Mouse (Mus musculus): ENCODE measurements around the gene Ak7. TPM values are rescaled to one million over a fixed set of nuclear protein-coding genes. Genes with fewer than 3 reads are reported as not detected.

Ak7 gene
- 1.0 and 1.7 TPM in 2 replicates for polyA plus RNA-seq (2015; fragmentation: Nextera tagmentation; extraction: Ambion mirVana)

DNA sequence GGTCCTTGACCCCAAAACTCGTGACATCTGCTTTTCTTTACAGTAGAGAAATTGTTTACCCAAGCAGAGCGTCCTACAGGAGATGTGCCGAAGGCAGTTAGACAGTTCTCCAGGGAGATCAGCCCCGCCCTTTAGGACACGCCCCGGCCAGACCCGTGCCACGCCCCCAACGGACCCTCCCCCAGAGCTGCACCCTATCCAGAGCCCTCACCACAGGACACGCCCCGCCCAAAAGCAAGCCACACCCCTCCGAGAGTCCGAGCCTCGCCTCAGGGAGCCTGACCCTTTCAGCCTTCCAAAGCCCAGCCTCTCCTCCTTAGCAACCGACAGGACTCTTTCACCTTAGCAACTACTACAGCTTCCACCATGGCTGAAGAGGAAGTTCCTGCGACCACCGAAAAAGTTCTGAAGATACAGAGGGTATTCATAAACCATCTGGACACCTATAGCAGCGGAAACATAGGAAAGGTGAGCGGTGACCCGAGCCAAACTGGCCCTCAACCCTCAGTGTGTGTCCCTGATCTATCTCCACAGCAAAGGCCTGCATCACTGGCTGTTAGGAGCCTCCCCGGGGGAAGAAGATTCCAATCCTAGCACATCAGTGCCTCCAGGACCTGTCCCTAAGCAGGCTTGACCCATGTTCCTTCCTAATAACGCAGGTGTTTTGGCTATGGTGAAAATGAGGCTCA is at the start of gene Ak7:
Gene Ak7 (plus strand): TSS at position 178 of the 689 bp plus-strand sequence.
- peak; percentile 70; the same call in 1 of the 2 replicates for ATAC-seq

DNA sequence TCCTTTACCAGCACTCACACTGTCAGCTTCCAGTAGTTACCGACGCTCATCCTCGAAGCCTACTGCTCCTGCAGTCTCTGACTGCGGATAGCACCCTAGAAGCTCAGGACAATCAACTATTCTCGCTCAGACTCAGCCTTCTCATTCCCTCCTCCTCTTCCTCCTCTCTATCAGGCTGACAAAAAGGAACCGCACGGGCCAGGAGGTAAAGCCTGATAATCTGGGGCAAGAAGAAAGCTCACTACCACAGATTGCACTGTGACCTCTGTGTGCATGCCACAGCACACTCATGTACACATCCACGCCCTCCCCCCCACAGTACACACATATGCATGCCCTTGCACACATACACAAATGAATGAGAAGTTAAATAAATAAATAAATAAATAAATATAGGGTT is 29.5 kb upstream of the Ak7 start:
- Histone ChIP-seq H3K9me3 (replicated peaks) (no peaks in the 10 kb centered on the region), H3K4me1 (no peaks in the 10 kb centered on the region), H3K4me3 (no peak overlapping the region), H3K9ac (no peak overlapping the region), H3K4me2 (no peak overlapping the region), H3K27me3 (no peaks in the 10 kb centered on the region), H3K27ac (no peak overlapping the region), H3K36me3 (ENCODE audit: poor library complexity, severe bottlenecking) (peaks cover 28% of the 10 kb centered on the region)
- WGBS = 92% methylated on average over 8 of the region's 8 CpGs
- ATAC-seq = no peak

More for the DNA sequence above, at the start of gene Ak7:
- peaks cover 20% of the 10 kb centered on the region for H3K36me3 ChIP-seq (ENCODE audit: poor library complexity, severe bottlenecking)
- peaks cover 6% of the 10 kb centered on the region for H3K4me1 ChIP-seq
- H3K4me3 ChIP-seq = no peak within 1 kb of the TSS
- no peak within 1 kb of the TSS for H3K9ac ChIP-seq
- no peak within 1 kb of the TSS for H3K27ac ChIP-seq
- no peaks in the 10 kb centered on the region for H3K27me3 ChIP-seq
- H3K9me3 ChIP-seq (replicated peaks) = no peaks in the 10 kb centered on the region
- H3K4me2 ChIP-seq = peak within 1 kb of the TSS; percentile 34; the same call in 1 of the 2 replicates
- 13% methylated on average over 22 of the region's 22 CpGs for WGBS

- Histone ChIP-seq H3K4me1 (peaks cover 12% of the 10 kb centered on the region), H3K4me2 (no peak overlapping the region), H3K27me3 (no peaks in the 10 kb centered on the region), H3K4me3 (no peak overlapping the region), H3K36me3 (ENCODE audit: poor library complexity, severe bottlenecking) (peaks cover 18% of the 10 kb centered on the region), H3K9ac (no peak overlapping the region), H3K27ac (no peak overlapping the region), H3K9me3 (replicated peaks) (no peaks in the 10 kb centered on the region)
- WGBS = 96% methylated on average over 7 of the region's 7 CpGs
- no peak for ATAC-seq
Measured at GRCm38 (mm10) chr12:105678211-105678610, 27.6 kb upstream of the Ak7 start.

GRCm38 (mm10) chr12:105678762-105679161 is 27.0 kb upstream of the Ak7 start:
- Histone ChIP-seq H3K27ac (no peak overlapping the region), H3K9ac (no peak overlapping the region), H3K27me3 (no peaks in the 10 kb centered on the region), H3K36me3 (ENCODE audit: poor library complexity, severe bottlenecking) (peaks cover 12% of the 10 kb centered on the region), H3K4me1 (peaks cover 17% of the 10 kb centered on the region), H3K4me3 (no peak overlapping the region), H3K9me3 (replicated peaks) (no peaks in the 10 kb centered on the region), H3K4me2 (no peak overlapping the region)
- ATAC-seq = no peak
- 95% methylated on average over 3 of the region's 3 CpGs for WGBS

DNA sequence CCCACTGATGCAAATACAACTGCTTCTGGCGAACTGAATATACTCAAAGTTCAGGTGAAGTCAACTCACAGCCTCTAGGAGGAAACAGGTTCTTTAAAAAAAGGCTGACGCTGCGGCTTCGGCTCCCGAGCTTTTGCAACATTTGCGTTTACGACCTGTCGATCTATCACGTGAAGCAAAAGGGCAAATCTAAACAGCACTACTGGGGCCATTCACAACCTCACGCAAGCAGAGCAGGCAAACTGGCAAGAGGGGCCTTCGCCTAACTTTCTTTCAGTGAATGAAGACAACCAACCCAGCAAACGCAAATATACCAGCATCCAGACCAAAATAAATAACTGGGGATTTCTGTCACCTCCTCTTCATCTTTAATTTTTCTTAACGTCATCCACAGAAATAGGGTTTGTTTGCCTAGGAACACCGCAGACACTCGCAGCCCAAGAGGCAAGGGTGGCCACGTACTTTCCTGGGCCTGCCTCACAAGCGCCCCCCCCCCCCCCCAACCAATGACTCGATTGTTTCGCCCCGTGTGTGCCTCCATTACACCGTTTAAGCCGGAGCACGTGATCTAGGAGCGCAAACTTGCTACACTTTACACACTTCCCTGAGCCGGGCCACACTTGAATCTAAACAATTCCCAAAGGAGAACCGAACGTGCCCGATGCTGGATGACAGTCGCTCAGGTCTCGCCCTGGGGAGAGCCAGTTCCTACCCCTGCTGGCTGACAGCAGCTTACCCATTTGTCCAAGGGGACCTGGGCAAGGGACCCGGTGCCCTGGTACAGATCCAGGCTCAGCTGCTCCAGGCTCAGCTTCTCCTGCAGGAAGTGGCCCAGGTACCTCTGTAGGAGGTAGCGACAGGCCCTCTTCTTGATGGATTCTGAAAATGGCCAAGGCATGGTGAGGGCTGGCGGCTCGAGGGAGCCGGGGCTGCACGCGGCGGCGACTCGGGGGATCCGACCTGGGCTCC is 21.6 kb upstream of the Ak7 start, which contains the start of gene Gskip:
Gene Gskip (plus strand): TSS at position 897 of the 969 bp plus-strand sequence.
- WGBS = under 1% methylated on average over 41 of the region's 41 CpGs
- peak within 1 kb of the TSS; percentile 92 for H3K27ac ChIP-seq
- peak within 1 kb of the TSS; percentile 95 for H3K4me3 ChIP-seq
- H3K9ac ChIP-seq = peak within 1 kb of the TSS; percentile 91
- no peaks in the 10 kb centered on the region for H3K27me3 ChIP-seq
- H3K4me1 ChIP-seq = peaks cover 34% of the 10 kb centered on the region
- H3K9me3 ChIP-seq (replicated peaks) = no peaks in the 10 kb centered on the region
- peak; percentile 57 for ATAC-seq
- peaks cover 4% of the 10 kb centered on the region for H3K36me3 ChIP-seq (ENCODE audit: poor library complexity, severe bottlenecking)
- peak within 1 kb of the TSS; percentile 92 for H3K4me2 ChIP-seq

DNA sequence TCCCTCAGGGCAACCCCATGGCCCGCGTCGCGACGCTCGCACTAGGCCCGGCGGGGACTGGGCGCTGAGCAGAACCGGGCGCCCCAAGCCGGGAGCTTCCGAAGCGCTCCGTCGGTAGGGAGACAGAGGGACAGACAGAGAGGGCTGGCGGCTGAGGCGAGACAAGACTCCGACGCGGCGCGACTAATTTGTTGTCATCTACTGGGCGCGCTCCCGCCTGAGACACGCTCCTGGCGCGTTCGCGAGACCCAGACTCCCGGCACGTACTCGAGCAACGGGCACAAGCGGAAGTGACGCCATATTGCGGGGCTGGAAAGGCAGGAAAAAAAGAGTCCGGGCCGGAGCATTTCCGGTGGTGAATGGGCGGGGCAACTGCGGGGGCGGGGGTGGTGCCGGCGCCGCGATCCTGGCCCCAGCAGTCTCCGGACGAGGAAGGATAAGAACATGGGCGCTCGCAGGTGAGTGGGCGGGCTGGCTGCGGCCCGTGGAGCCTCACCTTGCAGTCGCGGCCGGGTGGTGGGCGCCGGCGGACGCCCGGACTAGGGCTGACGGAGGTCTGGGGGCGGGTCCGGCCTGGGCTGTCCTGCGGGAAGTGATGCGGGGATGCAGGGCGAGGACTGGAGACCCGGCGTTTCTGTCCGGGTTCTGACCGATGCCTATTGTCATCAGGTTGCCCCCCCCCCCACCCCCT is 20.6 kb upstream of the Ak7 start, which contains the start of gene Atg2b:
Gene Atg2b (minus strand): TSS at position 211 of the 691 bp plus-strand sequence.
- under 1% methylated on average over 64 of the region's 73 CpGs for WGBS
- peaks cover 14% of the 10 kb centered on the region for H3K36me3 ChIP-seq (ENCODE audit: poor library complexity, severe bottlenecking)

DNA sequence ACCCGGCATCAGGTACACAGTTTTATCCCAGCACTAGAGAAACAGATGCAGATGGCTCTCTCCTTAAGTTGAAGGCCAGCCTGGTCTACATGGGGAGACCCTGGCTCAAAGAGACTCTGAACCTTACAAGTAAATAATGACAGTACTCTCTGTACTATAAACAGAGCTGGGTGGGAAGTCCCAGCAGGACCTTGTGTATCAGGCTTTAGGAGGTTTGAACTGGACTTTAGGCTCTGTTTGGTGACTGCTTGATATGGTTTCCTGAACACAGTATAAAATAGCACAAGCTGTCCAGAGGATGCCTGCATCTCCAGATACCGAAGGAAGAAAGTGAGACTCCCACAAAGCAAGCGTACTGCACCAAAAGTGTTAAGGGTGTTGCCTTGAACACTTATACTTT is 19.0 kb upstream of the Ak7 start:
- Histone ChIP-seq H3K4me3 (peak overlapping the region; percentile 95), H3K4me2 (peak overlapping the region; percentile 85), H3K27me3 (no peaks in the 10 kb centered on the region), H3K4me1 (peaks cover 34% of the 10 kb centered on the region), H3K36me3 (ENCODE audit: poor library complexity, severe bottlenecking) (peaks cover 29% of the 10 kb centered on the region), H3K27ac (no peak overlapping the region), H3K9me3 (replicated peaks) (no peaks in the 10 kb centered on the region), H3K9ac (0 out of 2 replicates have a peak overlapping the region, but pooled peaks have one; percentile 91)
- no peak for ATAC-seq
- WGBS = 96% methylated on average over 3 of the region's 3 CpGs

More for the DNA sequence above, 20.6 kb upstream of the Ak7 start, which contains the start of gene Atg2b:
- Histone ChIP-seq H3K4me1 (peaks cover 34% of the 10 kb centered on the region), H3K27me3 (no peaks in the 10 kb centered on the region), H3K9ac (peak within 1 kb of the TSS; percentile 91), H3K27ac (peak within 1 kb of the TSS; percentile 92), H3K9me3 (replicated peaks) (no peaks in the 10 kb centered on the region), H3K4me3 (peak within 1 kb of the TSS; percentile 95), H3K4me2 (peak within 1 kb of the TSS; percentile 92)
- peak; percentile 92 for ATAC-seq

DNA sequence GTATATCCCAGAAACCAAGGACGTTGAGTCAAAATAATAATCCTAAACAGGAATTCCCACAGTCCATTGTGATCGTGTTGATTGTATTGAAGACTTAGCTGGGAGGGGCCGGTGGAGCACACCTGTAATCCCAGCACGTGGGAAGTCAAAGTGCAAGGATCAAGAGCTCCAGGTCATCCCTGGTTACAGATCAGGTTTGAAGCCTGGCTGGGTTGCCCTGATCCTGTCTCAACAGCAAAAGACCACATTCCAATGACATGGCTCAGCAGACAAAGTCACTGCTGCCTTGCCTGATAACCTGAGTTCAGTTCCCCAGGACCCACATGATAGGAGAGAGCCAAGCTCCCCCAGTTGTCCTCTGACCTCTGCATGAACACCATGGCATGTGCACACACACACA is 18.4 kb upstream of the Ak7 start:
- no peaks in the 10 kb centered on the region for H3K9me3 ChIP-seq (replicated peaks)
- 92% methylated on average over 4 of the region's 4 CpGs for WGBS
- H3K9ac ChIP-seq = no peak overlapping the region
- H3K27me3 ChIP-seq = no peaks in the 10 kb centered on the region
- no peak overlapping the region for H3K4me2 ChIP-seq
- ATAC-seq = no peak
- H3K36me3 ChIP-seq (ENCODE audit: poor library complexity, severe bottlenecking) = peaks cover 35% of the 10 kb centered on the region
- H3K4me1 ChIP-seq = peaks cover 30% of the 10 kb centered on the region
- H3K27ac ChIP-seq = no peak overlapping the region
- no peak overlapping the region for H3K4me3 ChIP-seq

GRCm38 (mm10) chr12:105688546-105688945 is 17.2 kb upstream of the Ak7 start:
- H3K4me3 ChIP-seq = no peak overlapping the region
- H3K4me2 ChIP-seq = no peak overlapping the region
- no peaks in the 10 kb centered on the region for H3K27me3 ChIP-seq
- peaks cover 19% of the 10 kb centered on the region for H3K4me1 ChIP-seq
- H3K9me3 ChIP-seq (replicated peaks) = no peaks in the 10 kb centered on the region
- no peak overlapping the region for H3K27ac ChIP-seq
- 91% methylated on average over 3 of the region's 4 CpGs for WGBS
- ATAC-seq = no peak
- H3K36me3 ChIP-seq (ENCODE audit: poor library complexity, severe bottlenecking) = peaks cover 43% of the 10 kb centered on the region
- no peak overlapping the region for H3K9ac ChIP-seq

DNA sequence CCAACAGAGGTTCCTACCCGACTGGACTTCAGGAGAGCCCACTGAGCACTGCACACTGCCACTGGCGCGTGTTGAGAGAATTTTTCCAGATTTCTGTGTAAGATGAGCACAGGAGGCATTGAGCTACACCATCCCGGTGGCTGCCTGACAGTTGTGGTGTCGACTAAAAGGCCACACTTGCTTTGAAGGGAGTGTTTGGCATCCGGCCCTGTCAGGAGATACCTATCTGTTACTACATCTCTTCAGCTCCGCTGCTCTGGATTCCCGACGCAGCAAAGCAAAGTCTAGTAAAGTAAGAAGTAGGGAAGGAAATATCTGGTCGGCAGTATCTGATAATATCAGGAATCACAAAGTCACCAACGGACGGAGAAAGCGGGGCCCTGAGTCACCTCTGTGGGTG is 16.3 kb upstream of the Ak7 start:
- Histone ChIP-seq H3K9me3 (replicated peaks) (no peaks in the 10 kb centered on the region), H3K9ac (no peak overlapping the region), H3K27me3 (no peaks in the 10 kb centered on the region), H3K4me2 (no peak overlapping the region), H3K4me3 (no peak overlapping the region), H3K27ac (no peak overlapping the region), H3K4me1 (peaks cover 12% of the 10 kb centered on the region), H3K36me3 (ENCODE audit: poor library complexity, severe bottlenecking) (peaks cover 52% of the 10 kb centered on the region)
- WGBS = 95% methylated on average over 13 of the region's 13 CpGs
- no peak for ATAC-seq

- H3K9ac ChIP-seq = no peak overlapping the region
- H3K9me3 ChIP-seq (replicated peaks) = no peaks in the 10 kb centered on the region
- H3K36me3 ChIP-seq (ENCODE audit: poor library complexity, severe bottlenecking) = peaks cover 59% of the 10 kb centered on the region
- H3K27ac ChIP-seq = no peak overlapping the region
- WGBS = 98% methylated on average over 2 of the region's 2 CpGs
- no peaks in the 10 kb centered on the region for H3K4me1 ChIP-seq
- no peaks in the 10 kb centered on the region for H3K27me3 ChIP-seq
- no peak overlapping the region for H3K4me2 ChIP-seq
- no peak for ATAC-seq
- H3K4me3 ChIP-seq = no peak overlapping the region
Measured at GRCm38 (mm10) chr12:105694021-105694420, 11.8 kb upstream of the Ak7 start.
